ENCODE assay signal across 14 mouse cellular contexts in the genomic region with DNA sequence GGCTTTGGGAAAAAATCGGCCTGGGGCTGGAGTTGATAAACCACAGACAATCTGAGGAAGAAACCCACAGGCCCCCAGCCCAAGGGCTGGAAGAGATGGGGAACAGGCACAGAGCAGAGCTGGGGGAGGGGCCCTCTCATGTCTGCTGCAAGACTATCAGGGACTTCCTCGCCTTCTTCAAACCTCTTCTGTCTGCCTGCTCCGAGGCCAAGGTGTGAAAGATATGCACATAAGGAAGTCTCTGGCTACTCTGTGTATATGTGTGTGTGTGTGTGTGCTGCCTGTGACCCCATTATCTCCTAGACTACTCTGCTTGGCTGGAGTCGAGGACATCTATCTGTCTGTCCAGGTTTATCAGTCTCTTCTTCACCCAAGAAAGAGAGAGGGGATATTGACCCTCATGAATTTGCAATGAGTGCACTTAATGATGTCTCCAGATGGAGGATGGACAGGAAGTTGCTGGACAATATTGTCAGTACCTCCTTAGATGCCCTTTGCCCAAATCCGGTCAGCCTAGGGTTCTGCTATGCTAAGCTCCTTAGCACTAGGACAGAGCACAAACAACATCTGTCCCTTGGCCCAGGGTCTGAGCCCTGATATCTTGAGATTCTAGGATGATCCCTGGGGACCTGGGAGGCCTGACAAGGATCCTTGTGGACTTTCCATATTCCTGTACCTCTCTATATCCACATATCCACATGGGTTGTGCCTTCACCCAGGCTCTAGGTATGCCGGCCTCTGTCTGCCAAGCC. TPM values are rescaled to one million over a fixed set of nuclear protein-coding genes. Genes with fewer than 3 reads are reported as not detected.
A peak's percentile ranks its signal among the peaks of the same experiment; 100 is the strongest.
DNase-seq lines count a peak whose midpoint lies in the region; ATAC-seq lines count a peak whose summit lies in the region.
"Had no signal": no experiment of that assay in that cellular context is flagged by ENCODE, and none has a peak within 500 bp of the region (broad histone marks: within the 10 kb centered on the region; RNA-seq: fewer than 3 reads in every experiment).

No protein-coding gene starts in this region.

- H3K4me1 ChIP-seq in neural tube, embryonic 13.5 days (replicated peaks) = peaks cover 56% of the 10 kb centered on the region
- peaks cover 31% of the 10 kb centered on the region for H3K4me1 ChIP-seq in hindbrain, embryonic 14.5 days (replicated peaks; ENCODE audit: control insufficient read depth, insufficient read depth, low read length)
- peaks cover 61% of the 10 kb centered on the region for H3K4me1 ChIP-seq in midbrain, embryonic 13.5 days (replicated peaks)
- peaks cover 15% of the 10 kb centered on the region for H3K4me1 ChIP-seq in intestine, embryonic 16.5 days (ENCODE audit: control insufficient read depth, insufficient read depth, low read length)

- H3K27ac ChIP-seq in neural tube, embryonic 13.5 days (replicated peaks) = peak overlapping the region; percentile 28; the same call in 1 of the 2 replicates
- H3K27ac ChIP-seq in hindbrain, embryonic 14.5 days = peak overlapping the region; percentile 84
- peak overlapping the region; percentile 89 for H3K27ac ChIP-seq in midbrain, embryonic 13.5 days
- no peak overlapping the region for H3K27ac ChIP-seq in intestine, embryonic 16.5 days (ENCODE audit: low read length)
- H3K27ac ChIP-seq: liver, embryonic 13.5 days; macrophage had no signal

- WGBS in neural tube, embryonic 13.5 days = 76% methylated on average over 6 of the region's 6 CpGs
- WGBS in hindbrain, embryonic 14.5 days = 65% methylated on average over 6 of the region's 6 CpGs
- WGBS in midbrain, embryonic 13.5 days = 69% methylated on average over 6 of the region's 6 CpGs
- 63% methylated on average over 6 of the region's 6 CpGs for WGBS in intestine, embryonic 16.5 days

- no peak overlapping the region for H3K4me3 ChIP-seq in neural tube, embryonic 13.5 days
- H3K4me3 ChIP-seq in hindbrain, embryonic 14.5 days (replicated peaks; ENCODE audit: low read length) = no peak overlapping the region
- H3K4me3 ChIP-seq in midbrain, embryonic 13.5 days (replicated peaks) = no peak overlapping the region
- no peak overlapping the region for H3K4me3 ChIP-seq in intestine, embryonic 16.5 days (ENCODE audit: low read length)
- H3K4me3 ChIP-seq: heart, embryonic 12.5 days; liver, embryonic 13.5 days had no signal

- 0 out of 2 replicates have a peak overlapping the region, but pooled peaks have one; percentile 8 for H3K9ac ChIP-seq in neural tube, embryonic 13.5 days
- no peak overlapping the region for H3K9ac ChIP-seq in hindbrain, embryonic 14.5 days
- H3K9ac ChIP-seq in midbrain, embryonic 13.5 days (replicated peaks) = 0 out of 2 replicates have a peak overlapping the region, but pooled peaks have one; percentile 19
- H3K9ac ChIP-seq in intestine, embryonic 16.5 days (ENCODE audit: low read depth, low read length) = no peak overlapping the region
- H3K9ac ChIP-seq: heart, embryonic 12.5 days; liver, embryonic 13.5 days had no signal

- no peaks in the 10 kb centered on the region for H3K36me3 ChIP-seq in neural tube, embryonic 13.5 days
- no peaks in the 10 kb centered on the region for H3K36me3 ChIP-seq in hindbrain, embryonic 14.5 days (replicated peaks; ENCODE audit: control insufficient read depth, insufficient read depth)
- no peaks in the 10 kb centered on the region for H3K36me3 ChIP-seq in midbrain, embryonic 13.5 days
- no peaks in the 10 kb centered on the region for H3K36me3 ChIP-seq in intestine, embryonic 16.5 days (ENCODE audit: control insufficient read depth, insufficient read depth, low read length)
- H3K36me3 ChIP-seq: heart, embryonic 12.5 days; liver, embryonic 13.5 days had no signal

- H3K27me3 ChIP-seq in neural tube, embryonic 13.5 days = no peaks in the 10 kb centered on the region
- no peaks in the 10 kb centered on the region for H3K27me3 ChIP-seq in hindbrain, embryonic 14.5 days (ENCODE audit: control insufficient read depth, insufficient read depth, low read length)
- H3K27me3 ChIP-seq in midbrain, embryonic 13.5 days = no peaks in the 10 kb centered on the region
- no peaks in the 10 kb centered on the region for H3K27me3 ChIP-seq in intestine, embryonic 16.5 days (replicated peaks; ENCODE audit: control insufficient read depth, insufficient read depth, low read length)

- no peak for ATAC-seq in neural tube, embryonic 13.5 days (ENCODE audit: low read depth)
- no peak for ATAC-seq in hindbrain, embryonic 14.5 days (ENCODE audit: low FRiP score)
- no peak; the same call in 1 of the 2 replicates for ATAC-seq in midbrain, embryonic 13.5 days
- no peak for ATAC-seq in intestine, embryonic 16.5 days

- no peaks in the 10 kb centered on the region for H3K9me3 ChIP-seq in neural tube, embryonic 13.5 days
- no peaks in the 10 kb centered on the region for H3K9me3 ChIP-seq in hindbrain, embryonic 14.5 days (ENCODE audit: control insufficient read depth, low read length)
- no peaks in the 10 kb centered on the region for H3K9me3 ChIP-seq in midbrain, embryonic 13.5 days
- H3K9me3 ChIP-seq in intestine, embryonic 16.5 days (ENCODE audit: control insufficient read depth, low read length) = no peaks in the 10 kb centered on the region
- H3K9me3 ChIP-seq: heart, embryonic 12.5 days; liver, embryonic 13.5 days had no signal

- DNase-seq in neural tube, embryonic 10.5 days (ENCODE audit: extremely low spot score, low spot score) = no peak
- DNase-seq in hindbrain, embryonic 14.5 days (ENCODE audit: low spot score) = no peak
- DNase-seq in gastrocnemius, postnatal 25 days = no peak
- no peak for DNase-seq in kidney, adult 11 months
- DNase-seq in kidney, adult 9 months = no peak
- DNase-seq: cerebellum, adult 9-10 months; kidney, postnatal 14 days; liver, embryonic 13.5 days had no signal

- no peak overlapping the region for H3K4me2 ChIP-seq in neural tube, embryonic 13.5 days
- no peak overlapping the region for H3K4me2 ChIP-seq in hindbrain, embryonic 14.5 days (replicated peaks)
- peak overlapping the region; percentile 11; the same call in 1 of the 2 replicates for H3K4me2 ChIP-seq in midbrain, embryonic 13.5 days (replicated peaks)
- no peak overlapping the region for H3K4me2 ChIP-seq in intestine, embryonic 16.5 days (ENCODE audit: low read depth, low read length)
- H3K4me2 ChIP-seq: heart, embryonic 12.5 days; liver, embryonic 13.5 days had no signal

RNA-seq across cellular contexts. Expression of a gene that starts 18.8 kb away (rescaled TPM):
- polyA plus RNA-seq in neural tube, embryonic 13.5 days (2015; fragmentation: Nextera tagmentation; extraction: Ambion mirVana) = 12.2 and 13.2 TPM in 2 replicates
- 17.5 and 17.7 TPM in 2 replicates for polyA plus RNA-seq in hindbrain, embryonic 14.5 days (2014; fragmentation: Nextera tagmentation; extraction: Ambion mirVana)
- 18.9 and 24.6 TPM in 2 replicates for polyA plus RNA-seq in midbrain, embryonic 13.5 days (2015; fragmentation: Nextera tagmentation; extraction: Ambion mirVana)
- 1 to 10 TPM; 5.9 to 9.7 TPM for total RNA-seq in gastrocnemius, postnatal 25 days (2021)
- 5.7 and 8.3 TPM in 2 replicates for polyA plus RNA-seq in intestine, embryonic 16.5 days (2015; fragmentation: Nextera tagmentation; extraction: Ambion mirVana)
- polyA plus RNA-seq: macrophage had no signal

RNA-seq across cellular contexts. Expression of a gene that starts 41.7 kb away (rescaled TPM):
- polyA plus RNA-seq in neural tube, embryonic 13.5 days (2015; fragmentation: Nextera tagmentation; extraction: Ambion mirVana) = 252 and 279 TPM in 2 replicates
- 199 and 205 TPM in 2 replicates for polyA plus RNA-seq in hindbrain, embryonic 14.5 days (2014; fragmentation: Nextera tagmentation; extraction: Ambion mirVana)
- 282 and 315 TPM in 2 replicates for polyA plus RNA-seq in midbrain, embryonic 13.5 days (2015; fragmentation: Nextera tagmentation; extraction: Ambion mirVana)
- 10 to 100 TPM; 35.3 to 36.6 TPM for total RNA-seq in gastrocnemius, postnatal 25 days (2021)
- 127 and 145 TPM in 2 replicates for polyA plus RNA-seq in intestine, embryonic 16.5 days (2015; fragmentation: Nextera tagmentation; extraction: Ambion mirVana)

RNA-seq across cellular contexts. Expression of a gene that starts 49.6 kb away (rescaled TPM):
- 0.96 and 2.4 TPM in 2 replicates for polyA plus RNA-seq in neural tube, embryonic 13.5 days (2015; fragmentation: Nextera tagmentation; extraction: Ambion mirVana)
- polyA plus RNA-seq in hindbrain, embryonic 14.5 days (2014; fragmentation: Nextera tagmentation; extraction: Ambion mirVana) = 1.3 TPM in 2 replicates
- polyA plus RNA-seq in midbrain, embryonic 13.5 days (2015; fragmentation: Nextera tagmentation; extraction: Ambion mirVana) = 2.4 and 2.7 TPM in 2 replicates
- total RNA-seq in gastrocnemius, postnatal 25 days (2021) = not detected
- 0.98 and 1.6 TPM in 2 replicates for polyA plus RNA-seq in intestine, embryonic 16.5 days (2015; fragmentation: Nextera tagmentation; extraction: Ambion mirVana)
- polyA plus RNA-seq: embryonic facial prominence, embryonic 11.5 days; macrophage had no signal

RNA-seq across cellular contexts. Expression of a gene that starts 59.8 kb away (rescaled TPM):
- polyA plus RNA-seq in neural tube, embryonic 13.5 days (2015; fragmentation: Nextera tagmentation; extraction: Ambion mirVana) = 23.9 and 25.6 TPM in 2 replicates
- polyA plus RNA-seq in hindbrain, embryonic 14.5 days (2014; fragmentation: Nextera tagmentation; extraction: Ambion mirVana) = 48.3 and 48.5 TPM in 2 replicates
- 18.7 and 22.0 TPM in 2 replicates for polyA plus RNA-seq in midbrain, embryonic 13.5 days (2015; fragmentation: Nextera tagmentation; extraction: Ambion mirVana)
- 10 to 100 TPM; 72.1 to 77.5 TPM for total RNA-seq in gastrocnemius, postnatal 25 days (2021)
- polyA plus RNA-seq in intestine, embryonic 16.5 days (2015; fragmentation: Nextera tagmentation; extraction: Ambion mirVana) = 10.1 TPM in 2 replicates
- polyA plus RNA-seq: macrophage had no signal

Comparison
In these comparisons a context has a peak if more than half of its experiments do, and no peak if none do; other contexts are left out.
1. H3K9ac ChIP-seq: peak in neural tube, embryonic 13.5 days (single experiment) and midbrain, embryonic 13.5 days (single experiment); none in hindbrain, embryonic 14.5 days (single experiment) and intestine, embryonic 16.5 days (single experiment).